Mouse (Mus musculus): ENCODE measurements around the gene Kif19a. TPM values are rescaled to one million over a fixed set of nuclear protein-coding genes. Genes with fewer than 3 reads are reported as not detected.

Gene Kif19a
- 2.9 TPM for polyA plus RNA-seq (2015; fragmentation: Illumina TruSeq; extraction: RNeasy Lipid Tissue Mini Kit (QIAGEN cat#74804); ENCODE audit: low read depth, low replicate concordance)

GRCm38 (mm10) chr11:114764820-114765818 lies at the start of gene Kif19a:
Gene Kif19a, plus strand, starts transcription at chr11:114765388.

DNA sequence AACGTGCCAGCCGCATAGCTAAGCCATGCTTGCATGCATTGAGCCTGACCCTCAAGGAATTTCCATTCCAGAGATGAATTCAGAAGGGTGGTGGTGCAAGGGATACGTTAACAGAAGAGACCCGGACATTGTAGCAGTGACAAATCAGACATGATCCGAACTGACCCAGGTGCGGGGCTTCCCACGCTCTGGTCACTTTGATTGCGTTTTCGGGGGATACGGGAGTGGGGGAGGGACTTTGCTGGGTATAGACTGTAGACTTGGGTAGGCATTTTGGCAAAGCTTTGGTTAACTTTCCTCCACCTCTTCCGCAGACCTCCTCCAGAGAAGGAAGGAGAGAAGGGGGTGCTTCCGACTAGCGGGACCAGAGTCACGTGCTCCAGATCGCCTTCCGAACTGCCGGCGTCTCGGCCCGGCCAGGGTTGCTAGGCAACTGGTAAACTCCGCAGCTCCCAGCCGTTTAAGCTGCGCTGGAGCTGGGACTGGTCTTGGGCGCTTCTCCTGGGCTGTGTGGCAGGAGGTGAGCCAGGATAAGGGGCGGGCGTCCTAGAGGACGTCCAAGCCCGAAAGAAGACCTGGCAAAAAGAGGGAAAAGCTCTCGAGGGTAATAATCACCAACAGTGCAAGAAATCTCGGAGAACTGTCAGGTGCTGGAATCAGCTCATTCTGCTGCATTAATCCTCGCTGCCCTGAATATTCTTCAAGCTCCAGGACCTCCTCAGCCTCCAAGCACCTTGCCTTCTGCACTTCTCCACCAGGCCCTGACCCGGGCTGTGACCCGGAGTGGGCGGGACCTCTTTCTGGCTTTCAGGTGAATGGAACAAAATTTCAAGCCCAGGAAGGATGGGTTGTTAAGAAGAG lies 38.0 kb upstream of the Kif19a start, which contains the start of gene Dnaic2:
TSS of gene Dnaic2 (plus strand) at position 444 of the 861 bp plus-strand sequence.

GRCm38 (mm10) chr11:114795848-114796322 lies 30.7 kb downstream of the Kif19a start, which contains the start of gene Btbd17:
Gene Btbd17, minus strand, starts transcription at chr11:114795945.

GRCm38 (mm10) chr11:114798624-114799023 lies 33.4 kb downstream of the Kif19a start, which contains the start of gene Gpr142:
Gene Gpr142, plus strand, starts transcription at chr11:114798924.

Other genes starting within 250 kb of the Kif19a start
- gene Rpl38, start 96.9 kb upstream of the Kif19a start, polyA plus RNA-seq (2015; fragmentation: Illumina TruSeq; extraction: RNeasy Lipid Tissue Mini Kit (QIAGEN cat#74804); ENCODE audit: low read depth, low replicate concordance), result 1,602 TPM
- 28.4 TPM for gene Ttyh2, start 90.0 kb upstream of the Kif19a start, polyA plus RNA-seq (2015; fragmentation: Illumina TruSeq; extraction: RNeasy Lipid Tissue Mini Kit (QIAGEN cat#74804); ENCODE audit: low read depth, low replicate concordance)
- 3.4 TPM for gene Dnaic2, start 38.0 kb upstream of the Kif19a start, polyA plus RNA-seq (2015; fragmentation: Illumina TruSeq; extraction: RNeasy Lipid Tissue Mini Kit (QIAGEN cat#74804); ENCODE audit: low read depth, low replicate concordance)
- 28.9 TPM for gene Btbd17, start 30.6 kb downstream of the Kif19a start, polyA plus RNA-seq (2015; fragmentation: Illumina TruSeq; extraction: RNeasy Lipid Tissue Mini Kit (QIAGEN cat#74804); ENCODE audit: low read depth, low replicate concordance)
- gene Gpr142, start 33.5 kb downstream of the Kif19a start, polyA plus RNA-seq (2015; fragmentation: Illumina TruSeq; extraction: RNeasy Lipid Tissue Mini Kit (QIAGEN cat#74804); ENCODE audit: low read depth, low replicate concordance), result not detected
- 3.0 TPM for gene Gprc5c, start 85.8 kb downstream of the Kif19a start, polyA plus RNA-seq (2015; fragmentation: Illumina TruSeq; extraction: RNeasy Lipid Tissue Mini Kit (QIAGEN cat#74804); ENCODE audit: low read depth, low replicate concordance)
- gene Cd300a, start 124.7 kb downstream of the Kif19a start, polyA plus RNA-seq (2015; fragmentation: Illumina TruSeq; extraction: RNeasy Lipid Tissue Mini Kit (QIAGEN cat#74804); ENCODE audit: low read depth, low replicate concordance), result 1.5 TPM
- gene Cd300lb, start 169.0 kb downstream of the Kif19a start, polyA plus RNA-seq (2015; fragmentation: Illumina TruSeq; extraction: RNeasy Lipid Tissue Mini Kit (QIAGEN cat#74804); ENCODE audit: low read depth, low replicate concordance), result not detected
- gene Cd300c, start 203.8 kb downstream of the Kif19a start, polyA plus RNA-seq (2015; fragmentation: Illumina TruSeq; extraction: RNeasy Lipid Tissue Mini Kit (QIAGEN cat#74804); ENCODE audit: low read depth, low replicate concordance), result not detected
- gene Cd300ld, start 224.5 kb downstream of the Kif19a start, polyA plus RNA-seq (2015; fragmentation: Illumina TruSeq; extraction: RNeasy Lipid Tissue Mini Kit (QIAGEN cat#74804); ENCODE audit: low read depth, low replicate concordance), result not detected
- 8.6 TPM for gene Cd300c2, start 236.5 kb downstream of the Kif19a start, polyA plus RNA-seq (2015; fragmentation: Illumina TruSeq; extraction: RNeasy Lipid Tissue Mini Kit (QIAGEN cat#74804); ENCODE audit: low read depth, low replicate concordance)